Mouse (Mus musculus): ENCODE results near the gene Nags. TPM values are rescaled to one million over a fixed set of nuclear protein-coding genes. Genes with fewer than 3 reads are reported as not detected.

Gene Nags
- total and polyA plus RNA-seq, 2 experiments from 2014 or later, result not detected

DNA sequence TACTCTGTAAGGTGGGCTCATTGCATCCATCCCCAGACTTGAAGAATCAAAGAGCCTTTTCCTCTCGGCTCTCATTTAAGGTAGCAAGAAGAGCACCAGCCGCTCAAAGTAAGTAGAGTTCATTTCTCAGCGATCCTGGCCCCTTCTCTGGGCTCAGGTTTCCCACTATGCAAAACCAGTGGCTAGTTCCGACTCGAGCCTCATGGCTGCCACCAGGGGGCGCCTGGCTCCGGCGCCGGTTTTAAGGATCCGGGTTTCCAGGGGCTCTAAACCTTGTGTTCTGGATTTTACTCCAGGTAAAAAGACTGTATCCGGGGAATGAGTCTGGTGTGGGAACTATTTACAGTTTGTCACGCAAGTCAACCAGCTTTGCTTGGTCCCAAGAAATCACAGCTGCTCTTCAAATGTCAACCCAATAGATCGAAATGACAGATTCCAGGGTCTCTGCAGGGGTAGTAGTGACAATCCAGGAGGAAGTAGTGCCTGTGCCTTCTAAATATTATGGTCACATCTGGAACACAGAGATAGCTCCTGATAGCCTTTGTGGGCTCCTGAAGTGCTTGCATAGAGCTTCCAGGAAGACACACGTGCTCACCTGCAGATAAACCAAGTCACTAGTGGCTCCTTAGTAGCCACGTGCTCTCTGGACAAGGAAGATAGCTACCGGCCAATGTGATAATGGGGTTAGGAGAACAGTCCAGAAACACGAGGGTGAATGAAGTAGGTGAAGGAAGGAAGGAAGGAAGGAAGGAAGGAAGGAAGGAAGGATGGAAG, 42.6 kb upstream of the Nags start:
- Histone ChIP-seq H3K36me3 (replicated peaks; ENCODE audit: control insufficient read depth, insufficient read depth, low read length) (no peaks in the 10 kb centered on the region), H3K4me1 (ENCODE audit: control insufficient read depth, insufficient read depth) (no peaks in the 10 kb centered on the region), H3K4me3 (ENCODE audit: low read depth, low read length) (no peak overlapping the region), H3K9ac (replicated peaks; ENCODE audit: low read depth, low read length) (no peak overlapping the region; the same call in 1 of the 2 replicates), H3K27ac (ENCODE audit: low read depth) (no peak overlapping the region), H3K27me3 (ENCODE audit: control insufficient read depth, insufficient read depth, low read length) (peaks cover 60% of the 10 kb centered on the region), H3K4me2 (ENCODE audit: low read depth, low read length) (no peak overlapping the region), H3K9me3 (replicated peaks; ENCODE audit: control insufficient read depth, low read length) (no peaks in the 10 kb centered on the region)
- WGBS, result 10% methylated on average over 17 of the region's 17 CpGs
- ATAC-seq (ENCODE audit: insufficient read depth, low read depth) (no peak), DNase-seq (ENCODE audit: low spot score) (peak; percentile 56)
- no peak for TF ChIP-seq EP300 (IDR thresholded peaks at IDR 0.05; ENCODE audit: low read depth)
- peak; percentile 74 for TF ChIP-seq CTCF (IDR thresholded peaks at IDR 0.05; ENCODE audit: low read depth)

DNA sequence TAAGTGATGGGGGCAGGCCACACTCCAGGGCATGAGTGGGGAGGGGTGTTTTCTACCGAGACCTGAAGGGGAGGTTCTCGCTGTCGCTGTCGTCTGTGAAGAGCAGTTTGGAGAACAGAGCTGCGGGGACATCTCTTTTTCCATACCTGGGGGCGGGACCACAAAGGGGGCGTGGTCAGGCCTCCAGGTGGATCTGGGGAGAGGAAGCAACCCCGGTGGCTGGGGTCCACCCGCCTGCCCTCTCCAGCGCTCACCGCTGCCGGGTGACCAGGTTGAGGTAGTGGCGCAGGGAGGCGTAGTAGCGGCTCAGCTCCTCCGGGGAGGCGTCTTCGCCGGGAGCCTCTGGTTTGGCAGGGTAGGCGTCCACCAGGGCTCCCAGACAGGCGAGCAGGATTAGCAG, 38.4 kb upstream of the Nags start:
- TF ChIP-seq EP300 (IDR thresholded peaks at IDR 0.05; ENCODE audit: low read depth), result no peak
- no peak for TF ChIP-seq CTCF (IDR thresholded peaks at IDR 0.05; ENCODE audit: low read depth)
- no peak overlapping the region for H3K27ac ChIP-seq (ENCODE audit: low read depth)
- no peak overlapping the region for H3K9ac ChIP-seq (replicated peaks; ENCODE audit: low read depth, low read length)
- ATAC-seq (ENCODE audit: insufficient read depth, low read depth) (no peak), DNase-seq (ENCODE audit: low spot score) (no peak)
- no peaks in the 10 kb centered on the region for H3K9me3 ChIP-seq (replicated peaks; ENCODE audit: control insufficient read depth, low read length)
- H3K36me3 ChIP-seq (replicated peaks; ENCODE audit: control insufficient read depth, insufficient read depth, low read length), result no peaks in the 10 kb centered on the region
- no peaks in the 10 kb centered on the region for H3K4me1 ChIP-seq (ENCODE audit: control insufficient read depth, insufficient read depth)
- H3K27me3 ChIP-seq (ENCODE audit: control insufficient read depth, insufficient read depth, low read length), result peaks cover 67% of the 10 kb centered on the region
- H3K4me2 ChIP-seq (ENCODE audit: low read depth, low read length), result no peak overlapping the region
- H3K4me3 ChIP-seq (ENCODE audit: low read depth, low read length), result 0 out of 2 replicates have a peak overlapping the region, but pooled peaks have one; percentile 9
- 4% methylated on average over 21 of the region's 21 CpGs for WGBS

DNA sequence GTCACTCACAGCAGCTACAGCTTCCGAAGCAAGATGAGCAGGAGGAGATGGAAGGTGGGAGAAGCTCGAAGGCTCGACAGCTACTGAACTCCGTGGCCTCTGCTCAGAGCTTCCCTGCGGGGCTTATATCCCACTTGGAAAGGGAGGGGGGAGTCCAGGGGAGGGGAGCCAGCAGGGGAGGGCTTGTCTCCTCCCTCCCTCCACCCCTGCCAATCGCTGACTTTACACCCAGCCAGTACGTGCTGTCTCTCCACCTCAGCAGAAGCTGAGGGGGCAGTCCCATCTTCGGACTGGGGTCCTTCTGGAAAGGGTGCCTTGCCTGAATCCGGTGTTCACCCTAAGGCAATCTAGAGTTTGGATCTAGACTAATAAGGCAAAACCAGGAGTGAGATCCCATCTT, 37.6 kb upstream of the Nags start, which contains the start of gene Pyy:
Gene Pyy, minus strand, starts transcription at position 101 of the 400 bp plus-strand sequence.
- no peaks in the 10 kb centered on the region for H3K4me1 ChIP-seq (ENCODE audit: control insufficient read depth, insufficient read depth)
- H3K27me3 ChIP-seq (ENCODE audit: control insufficient read depth, insufficient read depth, low read length), result peaks cover 63% of the 10 kb centered on the region
- DNase-seq (ENCODE audit: low spot score) (no peak), ATAC-seq (ENCODE audit: insufficient read depth, low read depth) (no peak)
- H3K4me2 ChIP-seq (ENCODE audit: low read depth, low read length), result no peak within 1 kb of the TSS
- TF ChIP-seq CTCF (IDR thresholded peaks at IDR 0.05; ENCODE audit: low read depth) (no peak), EP300 (IDR thresholded peaks at IDR 0.05; ENCODE audit: low read depth) (no peak)
- H3K36me3 ChIP-seq (replicated peaks; ENCODE audit: control insufficient read depth, insufficient read depth, low read length), result no peaks in the 10 kb centered on the region
- 14% methylated on average over 9 of the region's 9 CpGs for WGBS
- H3K9me3 ChIP-seq (replicated peaks; ENCODE audit: control insufficient read depth, low read length), result no peaks in the 10 kb centered on the region
- H3K4me3 ChIP-seq (ENCODE audit: low read depth, low read length), result 0 out of 2 replicates have a peak within 1 kb of the TSS, but pooled peaks have one; percentile 9
- no peak within 1 kb of the TSS for H3K27ac ChIP-seq (ENCODE audit: low read depth)
- no peak within 1 kb of the TSS for H3K9ac ChIP-seq (replicated peaks; ENCODE audit: low read depth, low read length)

DNA sequence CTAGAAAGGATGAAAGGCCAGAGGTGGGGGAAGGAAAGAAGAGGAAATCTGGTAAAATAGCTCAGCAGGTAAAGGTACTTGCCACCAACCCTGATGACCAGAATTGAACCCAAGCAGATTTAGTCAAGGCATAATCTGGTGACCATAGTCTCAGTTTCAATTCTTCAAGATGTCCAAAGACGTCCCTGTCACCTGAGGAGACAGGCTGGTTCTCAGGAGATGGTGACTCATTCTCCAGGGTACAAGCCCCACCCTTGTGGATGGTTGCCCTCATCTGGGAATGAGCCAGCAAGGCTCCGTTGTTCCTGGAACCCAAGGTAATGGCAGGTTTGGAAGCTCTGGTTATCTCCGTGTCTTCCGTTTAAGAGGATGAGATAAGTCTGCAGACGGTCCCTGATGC, 33.7 kb upstream of the Nags start:
- H3K27ac ChIP-seq (ENCODE audit: low read depth), result no peak overlapping the region
- no peaks in the 10 kb centered on the region for H3K4me1 ChIP-seq (ENCODE audit: control insufficient read depth, insufficient read depth)
- H3K36me3 ChIP-seq (replicated peaks; ENCODE audit: control insufficient read depth, insufficient read depth, low read length), result no peaks in the 10 kb centered on the region
- no peak for TF ChIP-seq CTCF (IDR thresholded peaks at IDR 0.05; ENCODE audit: low read depth)
- no peak for TF ChIP-seq EP300 (IDR thresholded peaks at IDR 0.05; ENCODE audit: low read depth)
- H3K4me2 ChIP-seq (ENCODE audit: low read depth, low read length), result no peak overlapping the region
- ATAC-seq (ENCODE audit: insufficient read depth, low read depth), result no peak
- no peaks in the 10 kb centered on the region for H3K9me3 ChIP-seq (replicated peaks; ENCODE audit: control insufficient read depth, low read length)
- H3K27me3 ChIP-seq (ENCODE audit: control insufficient read depth, insufficient read depth, low read length), result peaks cover 33% of the 10 kb centered on the region
- H3K9ac ChIP-seq (replicated peaks; ENCODE audit: low read depth, low read length), result no peak overlapping the region
- DNase-seq (ENCODE audit: low spot score), result no peak
- 38% methylated on average over 5 of the region's 5 CpGs for WGBS
- no peak overlapping the region for H3K4me3 ChIP-seq (ENCODE audit: low read depth, low read length)

DNA sequence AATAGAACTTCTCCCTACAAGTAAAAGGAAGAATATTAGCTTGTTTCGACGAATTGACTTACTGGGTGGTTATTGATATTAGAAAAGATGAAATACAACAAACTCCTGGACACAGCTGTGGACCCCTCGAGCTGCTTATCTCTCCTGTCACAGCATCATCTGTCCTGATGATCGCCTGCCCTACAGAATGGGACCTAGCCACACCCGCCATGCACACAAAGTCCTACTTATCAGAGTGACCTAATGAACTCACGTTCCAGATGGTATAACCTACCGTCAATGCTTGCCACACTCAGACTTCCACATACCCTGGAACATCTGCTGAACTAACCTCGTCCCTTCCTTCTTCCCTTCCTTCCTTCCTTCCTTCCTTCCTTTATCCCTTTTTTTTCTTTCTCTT, 29.1 kb upstream of the Nags start:
- H3K4me1 ChIP-seq (ENCODE audit: control insufficient read depth, insufficient read depth), result no peaks in the 10 kb centered on the region
- no peak overlapping the region for H3K9ac ChIP-seq (replicated peaks; ENCODE audit: low read depth, low read length)
- ATAC-seq (ENCODE audit: insufficient read depth, low read depth) (no peak), DNase-seq (ENCODE audit: low spot score) (no peak)
- no peak overlapping the region for H3K4me2 ChIP-seq (ENCODE audit: low read depth, low read length)
- no peak overlapping the region for H3K27ac ChIP-seq (ENCODE audit: low read depth)
- no peaks in the 10 kb centered on the region for H3K27me3 ChIP-seq (ENCODE audit: control insufficient read depth, insufficient read depth, low read length)
- no peak overlapping the region for H3K4me3 ChIP-seq (ENCODE audit: low read depth, low read length)
- TF ChIP-seq EP300 (IDR thresholded peaks at IDR 0.05; ENCODE audit: low read depth) (no peak), CTCF (IDR thresholded peaks at IDR 0.05; ENCODE audit: low read depth) (no peak)
- no peaks in the 10 kb centered on the region for H3K36me3 ChIP-seq (replicated peaks; ENCODE audit: control insufficient read depth, insufficient read depth, low read length)
- WGBS, result 49% methylated on average over 8 of the region's 8 CpGs
- no peaks in the 10 kb centered on the region for H3K9me3 ChIP-seq (replicated peaks; ENCODE audit: control insufficient read depth, low read length)
